Mouse (Mus musculus) spleen, adult 2 months (tissue): ENCODE data around the gene Clstn2.

Source experiments
- CTCF ChIP-seq: fragments of 200-500 bp; IDR thresholded peaks from 2 replicates; pipeline ENCODE4 v1.5.1; 2011; ENCODE audit warnings: mild to moderate bottlenecking, inconsistent platforms; ENCODE audit not compliant: insufficient read depth, insufficient read length, insufficient replicate concordance; ENCODE audit errors: extremely low read depth
- POLR2A ChIP-seq: fragments of 200-500 bp; IDR thresholded peaks from 2 replicates; pipeline ENCODE4 v1.6.1; 2011; ENCODE audit warnings: low read depth, low read length, inconsistent platforms

DNA sequence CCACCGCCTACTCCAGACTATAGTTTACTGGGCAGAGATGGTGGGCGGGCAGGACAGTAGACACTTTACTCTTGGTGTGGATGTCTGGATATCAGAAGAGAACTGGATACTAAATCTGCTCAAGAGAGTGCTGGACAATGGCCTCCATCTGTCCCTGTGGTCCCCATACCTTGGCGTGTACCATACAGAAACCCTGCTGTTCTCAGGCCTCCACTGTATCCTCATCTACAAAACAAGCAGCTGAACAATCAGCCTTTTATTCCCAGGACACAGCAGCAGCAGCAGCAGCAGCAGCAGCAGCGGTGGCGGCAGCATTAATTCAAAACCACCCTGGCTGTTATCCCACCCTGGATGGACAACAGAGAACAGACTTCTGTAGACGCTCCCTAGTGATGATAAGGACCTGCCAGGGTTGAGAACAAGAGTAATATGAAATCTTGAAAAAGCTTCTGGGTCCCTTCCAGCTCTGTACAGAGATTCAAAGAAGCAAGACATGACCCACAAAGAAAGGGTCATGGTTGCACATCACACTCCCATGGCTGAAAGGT, 404.5 kb downstream of the Clstn2 start:
- TF ChIP-seq CTCF (no peak), POLR2A (no peak)
